Mouse (Mus musculus): ENCODE measurements around the gene Ripor2.
A peak's percentile ranks its signal among the peaks of the same experiment; 100 is the strongest.

The Ripor2 gene

GRCm38 (mm10) chr13:24712581-24713130 lies 130.7 kb downstream of the Ripor2 start:
- no peak for DNase-seq (ENCODE audit: low spot score)

GRCm38 (mm10) chr13:24713434-24714000 lies 131.5 kb downstream of the Ripor2 start:
- peak; percentile 76 for DNase-seq (ENCODE audit: low spot score)

GRCm38 (mm10) chr13:24714360-24714885 lies 132.4 kb downstream of the Ripor2 start:
- no peak for DNase-seq (ENCODE audit: low spot score)

GRCm38 (mm10) chr13:24715601-24716000 lies 133.6 kb downstream of the Ripor2 start:
- no peak for DNase-seq (ENCODE audit: low spot score)

GRCm38 (mm10) chr13:24716441-24716840 lies 134.5 kb downstream of the Ripor2 start:
- DNase-seq (ENCODE audit: low spot score): no peak

GRCm38 (mm10) chr13:24717677-24718076 lies 135.7 kb downstream of the Ripor2 start:
- DNase-seq (ENCODE audit: low spot score): no peak

- DNase-seq (ENCODE audit: low spot score): no peak
Observed at GRCm38 (mm10) chr13:24721502-24721901, 139.5 kb downstream of the Ripor2 start.

- no peak for DNase-seq (ENCODE audit: low spot score)
Observed at GRCm38 (mm10) chr13:24723699-24724394, 141.9 kb downstream of the Ripor2 start.

GRCm38 (mm10) chr13:24724395-24724759 lies 142.4 kb downstream of the Ripor2 start:
- no peak for DNase-seq (ENCODE audit: low spot score)

GRCm38 (mm10) chr13:24729128-24729527 lies 147.1 kb downstream of the Ripor2 start:
- no peak for DNase-seq (ENCODE audit: low spot score)

GRCm38 (mm10) chr13:24734502-24734901 lies 152.5 kb downstream of the Ripor2 start:
- no peak for DNase-seq (ENCODE audit: low spot score)

GRCm38 (mm10) chr13:24735608-24736131 lies 153.7 kb downstream of the Ripor2 start:
- no peak for DNase-seq (ENCODE audit: low spot score)

- no peak for DNase-seq (ENCODE audit: low spot score)
Observed at GRCm38 (mm10) chr13:24741028-24741427, 159.0 kb downstream of the Ripor2 start, which contains the start of gene Armh2. Gene Armh2, plus strand, starts transcription at chr13:24741232.

GRCm38 (mm10) chr13:24747823-24748222 lies 165.8 kb downstream of the Ripor2 start:
- DNase-seq (ENCODE audit: low spot score): no peak

GRCm38 (mm10) chr13:24750807-24751206 lies 168.8 kb downstream of the Ripor2 start:
- DNase-seq (ENCODE audit: low spot score): no peak

- no peak for DNase-seq (ENCODE audit: low spot score)
Observed at GRCm38 (mm10) chr13:24751396-24751795, 169.4 kb downstream of the Ripor2 start.

- DNase-seq (ENCODE audit: low spot score): no peak
Observed at GRCm38 (mm10) chr13:24756756-24757155, 174.8 kb downstream of the Ripor2 start.

GRCm38 (mm10) chr13:24757820-24758564 lies 176.0 kb downstream of the Ripor2 start:
- no peak for DNase-seq (ENCODE audit: low spot score)

GRCm38 (mm10) chr13:24759451-24759850 lies 177.5 kb downstream of the Ripor2 start:
- no peak for DNase-seq (ENCODE audit: low spot score)

GRCm38 (mm10) chr13:24760351-24760870 lies 178.4 kb downstream of the Ripor2 start:
- DNase-seq (ENCODE audit: low spot score): no peak

GRCm38 (mm10) chr13:24761083-24761402 lies 179.1 kb downstream of the Ripor2 start:
- DNase-seq (ENCODE audit: low spot score): no peak

Measured in adipocyte (in vitro differentiated cells).